Mouse (Mus musculus) G1E (cell line): Measurements from ENCODE around the gene Naf1. TPM values are rescaled to one million over a fixed set of nuclear protein-coding genes. Genes with fewer than 3 reads are reported as not detected.

Experiments
- ATAC-seq: 2 replicates; pipeline ENCODE4 v1.8.0; 2016; ENCODE audit warnings: mild to moderate bottlenecking; ENCODE audit not compliant: insufficient number of reproducible peaks, poor library complexity, low FRiP score, severe bottlenecking; ENCODE audit errors: extremely low read depth
- DNase-seq: peaks from one replicate; pipeline ENCODE4 v3.0.0; 2012; ENCODE audit warnings: low spot score
- H3K27me3 ChIP-seq: 2 replicates; pipeline ENCODE4 v1.6.1; 2012; ENCODE audit warnings: mild to moderate bottlenecking, low read length, inconsistent platforms; ENCODE audit not compliant: insufficient read depth
- H3K36me3 ChIP-seq: replicated peaks from 2 replicates; pipeline ENCODE3; 2012; ENCODE audit warnings: mild to moderate bottlenecking, inconsistent platforms
- H3K4me1 ChIP-seq: 2 replicates; pipeline ENCODE4 v1.6.1; 2012; ENCODE audit warnings: low read depth, low read length, inconsistent platforms, mixed read lengths; ENCODE audit not compliant: insufficient read depth
- H3K4me3 ChIP-seq: 2 replicates; pipeline ENCODE4 v1.5.1; 2012; ENCODE audit warnings: low read depth, mild to moderate bottlenecking, inconsistent platforms, low read length, moderate library complexity, mixed read lengths
- H3K9me3 ChIP-seq: replicated peaks from 2 replicates; pipeline ENCODE4 v1.6.1; 2012; ENCODE audit warnings: inconsistent platforms
- CTCF ChIP-seq: IDR thresholded peaks from 2 replicates; pipeline ENCODE4 v1.5.1; 2012; ENCODE audit warnings: low read depth, low read length, inconsistent platforms, mixed read lengths
- GATA1 ChIP-seq: IDR thresholded peaks from 2 replicates; pipeline ENCODE4 v1.6.1; 2012; ENCODE audit warnings: borderline replicate concordance, low read length, inconsistent platforms, mixed read lengths
- GATA2 ChIP-seq: IDR thresholded peaks from 2 replicates; pipeline ENCODE4 v1.6.1; 2012; ENCODE audit warnings: low read depth, low read length, inconsistent platforms, borderline replicate concordance
- POLR2AphosphoS5 ChIP-seq: IDR thresholded peaks from 2 replicates; pipeline ENCODE4 v1.6.1; 2012; ENCODE audit warnings: low read depth, low read length, inconsistent platforms; ENCODE audit not compliant: insufficient replicate concordance
- TAL1 ChIP-seq: conservative IDR thresholded peaks from 2 replicates; pipeline ENCODE4 v1.6.1; 2012; ENCODE audit warnings: low read depth, low read length, inconsistent platforms, mixed read lengths
- polyA plus RNA-seq: library from polyadenylated mRNA; stranded (reverse); fragments of >175 nt; gene quantifications from 2 replicates; pipeline ENCODE4 v1.2.3, GENCODE M21; 2012
- total RNA-seq, 2 experiments: library from RNA; stranded (forward) in 1 of 2; stranded (reverse) in 1 of 2; fragments of 200-1000 nt in 1 of 2; fragments of >200 nt in 1 of 2; fragmentation: Nextera tagmentation in 1 of 2; gene quantifications; 2 replicates each; pipeline ENCODE4 v1.2.3; 2014 to 2017

Gene Naf1
- total and polyA plus RNA-seq, 3 experiments: 15.5 to 63.4 (median 47.7) TPM

DNA sequence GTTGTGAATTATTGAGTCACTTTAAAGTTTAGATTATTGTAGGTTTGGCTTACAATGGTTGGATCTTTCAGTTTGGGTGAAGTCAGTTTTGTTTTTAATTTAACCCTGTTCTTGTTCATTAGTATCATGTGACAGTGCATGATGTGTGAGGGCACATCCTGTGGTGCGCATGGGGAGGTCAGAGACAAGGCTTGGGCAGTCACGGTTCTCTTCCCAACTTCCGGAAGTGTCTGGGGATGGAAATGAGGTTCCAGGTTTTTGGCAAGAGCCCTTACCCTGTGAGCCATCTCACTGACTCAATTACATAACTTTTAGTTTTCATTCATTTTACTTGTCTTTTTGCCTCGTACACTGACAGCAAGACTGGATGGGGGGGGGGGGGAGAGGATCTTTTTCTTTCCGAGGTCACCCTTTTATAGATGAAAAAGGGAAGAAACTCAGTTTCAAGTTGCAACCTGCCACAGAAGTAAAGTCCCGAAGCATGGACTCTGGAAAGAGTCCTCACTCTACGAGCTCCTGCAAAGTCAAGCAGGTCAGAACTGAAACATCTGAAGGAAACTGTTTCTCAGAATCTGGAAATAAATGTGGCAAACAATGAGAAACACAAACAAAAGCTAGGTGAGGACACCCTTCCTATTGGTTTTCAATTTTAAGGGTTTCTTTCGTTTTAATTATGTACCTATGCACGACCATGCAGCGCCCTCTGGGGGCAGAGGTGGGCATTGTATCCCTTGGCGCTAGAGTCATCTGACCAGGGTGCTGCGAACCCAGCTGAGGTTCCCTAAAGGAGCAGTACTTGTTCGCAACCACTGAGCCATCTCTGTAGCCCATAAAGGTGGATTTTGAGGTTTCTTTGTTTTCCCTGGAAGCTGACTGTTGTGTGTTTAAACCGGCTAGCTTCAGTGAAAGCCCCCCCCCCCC lies 53.9 kb downstream of the Naf1 start:
- peaks cover 4% of the 10 kb centered on the region; the same call in 1 of the 2 replicates for H3K4me1 ChIP-seq
- no peaks in the 10 kb centered on the region; the same call in 1 of the 2 replicates for H3K27me3 ChIP-seq
- DNase-seq: no peak
- no peaks in the 10 kb centered on the region for H3K9me3 ChIP-seq
- no peak overlapping the region for H3K4me3 ChIP-seq
- no peak for ATAC-seq
- no peaks in the 10 kb centered on the region for H3K36me3 ChIP-seq
- TF ChIP-seq CTCF: peak; percentile 28; the same call in 1 of the 2 replicates
- TF ChIP-seq GATA1: no peak
- no peak for TF ChIP-seq GATA2
- TF ChIP-seq POLR2AphosphoS5: no peak
- TF ChIP-seq TAL1: no peak

GRCm38 (mm10) chr8:66916056-66916455 lies 56.0 kb downstream of the Naf1 start:
- Histone ChIP-seq H3K27me3 (no peaks in the 10 kb centered on the region; the same call in 1 of the 2 replicates), H3K9me3 (no peaks in the 10 kb centered on the region), H3K36me3 (no peaks in the 10 kb centered on the region), H3K4me1 (peaks cover 4% of the 10 kb centered on the region; the same call in 1 of the 2 replicates), H3K4me3 (no peak overlapping the region)
- ATAC-seq (no peak), DNase-seq (no peak)
- TF ChIP-seq GATA2 (no peak), TAL1 (no peak), CTCF (no peak), POLR2AphosphoS5 (no peak), GATA1 (no peak)

DNA sequence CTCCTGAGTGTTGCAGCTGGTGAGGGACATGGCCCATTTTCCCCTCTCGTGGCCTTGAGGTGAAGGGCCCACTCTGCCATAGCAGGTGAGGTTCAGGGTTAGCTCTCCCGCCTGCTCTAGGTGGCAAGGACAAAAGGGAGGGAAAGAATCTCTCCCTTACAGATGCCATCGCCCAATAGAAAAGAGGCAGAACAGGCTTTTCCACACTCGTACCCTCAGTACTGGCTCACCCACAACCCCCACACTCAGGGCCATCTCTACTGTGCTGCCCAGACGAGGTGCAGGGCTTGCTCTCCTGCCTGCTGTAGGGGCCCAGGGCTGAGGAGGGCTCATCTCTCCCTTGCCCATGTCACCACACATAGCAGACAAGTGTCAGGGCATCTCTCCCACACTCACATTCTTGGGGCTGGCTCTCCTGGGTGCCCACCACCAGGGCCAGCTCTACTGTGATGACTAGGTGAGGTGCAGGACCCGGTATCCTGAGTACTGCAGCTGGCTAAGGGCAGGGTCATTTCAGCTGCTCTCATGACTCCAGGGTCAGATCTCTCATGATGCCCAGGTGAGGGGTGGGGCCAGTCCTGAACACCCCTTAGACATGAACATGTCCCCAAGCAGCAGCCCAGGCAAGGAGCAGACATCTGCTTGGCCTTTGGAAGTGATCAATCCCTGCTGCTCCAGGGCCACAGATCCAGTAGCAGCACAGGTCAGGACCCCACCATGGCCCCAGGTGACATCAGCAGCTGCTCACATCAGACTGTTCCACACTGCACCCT lies 57.9 kb downstream of the Naf1 start:
- Histone ChIP-seq H3K9me3 (no peaks in the 10 kb centered on the region), H3K27me3 (no peaks in the 10 kb centered on the region; the same call in 1 of the 2 replicates), H3K4me1 (peaks cover 4% of the 10 kb centered on the region; the same call in 1 of the 2 replicates), H3K36me3 (no peaks in the 10 kb centered on the region), H3K4me3 (no peak overlapping the region)
- TF ChIP-seq POLR2AphosphoS5: no peak
- TF ChIP-seq TAL1: no peak
- no peak for TF ChIP-seq CTCF
- TF ChIP-seq GATA1: no peak
- TF ChIP-seq GATA2: no peak
- DNase-seq (no peak), ATAC-seq (no peak)

DNA sequence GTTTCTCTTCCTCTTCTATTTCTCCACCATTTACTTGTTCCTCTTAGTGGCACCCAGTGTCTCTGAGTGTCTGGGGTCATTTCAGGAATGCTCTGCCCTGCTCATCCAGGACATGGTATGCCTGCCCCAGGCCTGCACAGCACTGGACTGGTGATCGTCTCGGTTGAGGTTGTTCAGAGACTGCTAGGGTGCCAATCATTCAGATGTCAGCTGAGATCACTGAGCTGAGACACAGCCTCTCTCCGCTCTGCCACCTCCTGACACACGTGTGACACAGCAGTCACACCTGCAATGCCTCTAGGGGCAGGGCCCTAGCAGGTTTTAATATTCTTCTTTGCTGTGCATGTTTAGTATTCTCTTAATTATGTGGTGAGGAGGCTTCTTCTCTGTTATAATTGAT lies 58.5 kb downstream of the Naf1 start:
- H3K9me3 ChIP-seq: no peaks in the 10 kb centered on the region
- no peak for DNase-seq
- no peak for ATAC-seq
- peaks cover 4% of the 10 kb centered on the region; the same call in 1 of the 2 replicates for H3K4me1 ChIP-seq
- no peaks in the 10 kb centered on the region; the same call in 1 of the 2 replicates for H3K27me3 ChIP-seq
- H3K4me3 ChIP-seq: no peak overlapping the region
- no peaks in the 10 kb centered on the region for H3K36me3 ChIP-seq
- TF ChIP-seq POLR2AphosphoS5: no peak
- no peak for TF ChIP-seq GATA1
- TF ChIP-seq CTCF: no peak
- TF ChIP-seq GATA2: no peak

- Histone ChIP-seq H3K4me1 (peaks cover 4% of the 10 kb centered on the region), H3K9me3 (peaks cover 3% of the 10 kb centered on the region; the same call in 1 of the 2 replicates), H3K36me3 (no peaks in the 10 kb centered on the region), H3K4me3 (no peak overlapping the region), H3K27me3 (no peaks in the 10 kb centered on the region)
- peak; percentile 76 for ATAC-seq
- no peak for DNase-seq
- TF ChIP-seq GATA2 (no peak), CTCF (no peak), TAL1 (no peak), POLR2AphosphoS5 (no peak), GATA1 (no peak)
These were observed 73.7 kb downstream of the Naf1 start for GRCm38 (mm10) chr8:66933746-66934145.

- no peak overlapping the region for H3K4me3 ChIP-seq
- TF ChIP-seq GATA2: no peak
- no peak for TF ChIP-seq GATA1
- TF ChIP-seq TAL1: no peak
- no peak for TF ChIP-seq POLR2AphosphoS5
- TF ChIP-seq CTCF: no peak
- no peaks in the 10 kb centered on the region for H3K27me3 ChIP-seq
- ATAC-seq (no peak), DNase-seq (no peak)
- no peaks in the 10 kb centered on the region for H3K36me3 ChIP-seq
- H3K9me3 ChIP-seq: peaks cover 3% of the 10 kb centered on the region; the same call in 1 of the 2 replicates
- H3K4me1 ChIP-seq: peaks cover 4% of the 10 kb centered on the region
These were observed 76.2 kb downstream of the Naf1 start for GRCm38 (mm10) chr8:66936236-66936635.

Other genes starting within 250 kb of the Naf1 start
- not detected in 2 replicates for gene Npy5r, start 172.1 kb upstream of the Naf1 start, total RNA-seq (2014; fragmentation: Nextera tagmentation)
- gene Npy5r, start 172.1 kb upstream of the Naf1 start, total RNA-seq (2017): not detected in 2 replicates
- not detected in 2 replicates for gene Npy5r, start 172.1 kb upstream of the Naf1 start, polyA plus RNA-seq
- not detected in 2 replicates for gene Npy1r, start 163.0 kb upstream of the Naf1 start, total RNA-seq (2014; fragmentation: Nextera tagmentation)
- 0.05 and 0.17 TPM in 2 replicates for gene Npy1r, start 163.0 kb upstream of the Naf1 start, total RNA-seq (2017)
- gene Npy1r, start 163.0 kb upstream of the Naf1 start, polyA plus RNA-seq: not detected in 2 replicates